Mouse (Mus musculus) thymus, postnatal 14 days (tissue): Measurements from ENCODE around the gene Ykt6.
"Not testable (repeated sequence)": the region's sequence is repeated elsewhere in the genome, so short reads cannot be mapped to it uniquely, and the experiment has no call there.

Experiments
- DNase-seq: peaks from one replicate; pipeline ENCODE4 v3.0.0; 2021

The Ykt6 gene

DNA sequence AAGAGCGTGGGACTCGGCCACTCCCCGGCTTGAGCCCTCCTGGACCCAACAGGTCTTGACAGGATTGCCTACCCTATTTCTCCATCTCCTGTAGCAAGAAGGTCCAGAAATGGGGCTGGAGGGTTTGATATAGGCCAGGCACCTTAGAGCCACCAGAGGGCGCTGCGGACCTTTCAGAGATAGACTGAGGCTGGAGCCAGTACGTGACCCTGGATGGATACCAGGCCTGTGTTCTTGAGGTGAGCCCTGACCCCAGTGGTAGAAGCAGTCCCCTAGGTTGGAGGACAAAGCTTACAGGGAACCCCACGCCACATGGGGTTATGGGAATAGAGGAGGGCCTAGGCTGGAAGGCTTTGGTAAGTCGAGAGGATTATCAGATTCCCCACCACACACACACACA lies 40.5 kb downstream of the Ykt6 start:
- DNase-seq = peak; percentile 88

DNA sequence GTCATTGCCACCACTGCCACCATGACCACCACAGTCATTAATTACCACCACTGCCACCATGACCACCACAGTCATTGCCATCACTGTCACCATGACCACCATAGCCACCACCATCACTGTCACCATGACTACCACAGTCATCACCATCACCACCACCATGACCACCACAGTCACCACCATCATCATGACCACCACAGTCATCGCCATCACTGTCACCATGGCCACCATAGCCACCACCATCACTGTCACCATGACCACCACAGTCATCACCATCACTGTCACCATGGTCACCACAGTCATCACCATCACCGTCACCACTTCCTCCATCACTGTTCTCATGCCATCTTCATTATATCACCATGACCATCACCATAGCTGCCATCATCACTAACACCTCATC lies 43.0 kb downstream of the Ykt6 start:
- DNase-seq = no peak

DNA sequence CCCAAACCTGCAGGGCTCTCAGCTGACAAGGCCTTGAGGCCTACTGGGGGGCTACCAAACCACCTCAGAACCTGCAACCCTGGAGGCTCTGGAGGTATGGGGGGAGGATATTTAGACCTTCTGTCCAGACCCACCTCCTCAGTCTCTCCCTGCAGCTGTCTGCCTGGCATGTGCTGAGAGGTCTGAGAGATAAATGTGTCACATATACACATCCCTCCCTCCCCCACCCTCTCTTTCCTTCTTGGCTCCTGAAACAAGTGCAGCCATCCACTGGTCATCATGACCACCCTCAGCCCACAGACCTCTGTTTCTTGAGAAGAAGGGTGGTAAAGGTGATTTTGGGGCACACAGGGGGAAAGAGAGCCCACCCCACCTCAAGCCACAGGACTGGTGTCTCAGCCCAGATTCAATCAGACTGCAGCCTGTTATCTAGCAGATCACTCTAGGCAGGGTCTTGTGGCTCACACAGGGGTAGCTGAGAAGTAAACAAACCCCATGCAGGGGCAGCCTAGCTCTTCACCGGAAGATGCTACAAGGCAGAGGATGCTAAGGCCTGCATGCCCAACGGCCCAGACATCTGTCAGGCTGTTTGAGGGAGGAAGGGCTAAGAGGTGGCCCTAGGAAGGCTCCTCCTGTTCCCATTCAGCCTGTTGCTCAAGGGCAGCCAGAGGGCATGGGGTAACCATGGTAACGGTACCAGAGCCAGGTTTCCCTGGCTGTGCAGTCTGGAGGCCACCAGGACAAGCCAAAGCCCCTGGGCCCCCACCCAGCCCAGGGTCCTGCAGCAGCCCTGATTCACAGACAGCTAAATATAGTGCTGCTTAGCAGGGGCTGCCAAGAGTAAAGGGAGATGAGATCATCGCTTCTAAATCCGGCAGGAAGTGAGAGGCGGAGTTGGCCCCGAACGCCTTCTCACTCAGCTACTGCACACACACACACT lies 44.6 kb downstream of the Ykt6 start:
- DNase-seq = peak; percentile 76

DNA sequence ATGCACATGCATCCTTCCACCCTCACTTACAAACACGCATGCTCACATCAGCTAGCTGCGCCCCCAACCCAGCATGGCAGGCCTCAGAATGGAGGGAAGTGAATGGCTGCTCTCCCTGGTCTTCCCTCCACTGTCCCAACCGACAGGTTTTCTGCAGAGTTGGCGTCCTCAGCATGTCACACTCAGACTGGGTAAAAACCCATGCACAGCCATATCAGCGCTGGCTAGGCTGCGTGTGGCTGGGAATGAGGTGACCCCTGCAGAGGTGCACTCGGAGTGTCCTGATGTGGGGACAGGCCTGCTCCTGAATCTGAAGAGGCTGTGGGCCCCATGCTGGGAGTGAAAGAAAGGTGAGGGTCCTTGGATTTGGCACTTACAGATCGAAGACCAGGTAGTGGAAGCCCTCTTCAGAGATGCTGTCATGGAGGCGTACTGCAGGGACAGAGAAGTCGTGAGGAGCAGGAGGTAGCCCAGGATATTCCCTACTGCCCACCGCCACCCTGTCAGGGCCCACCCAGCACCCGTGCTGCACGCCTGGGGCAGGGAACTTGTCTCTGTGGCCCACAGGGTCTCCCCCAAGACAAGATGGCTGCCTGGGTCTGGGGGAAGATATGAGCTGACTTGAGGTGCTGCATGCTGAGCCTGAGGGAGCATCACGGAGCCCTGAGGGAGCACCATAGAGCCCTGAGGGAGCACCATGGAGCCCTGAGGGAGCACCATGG lies 45.6 kb downstream of the Ykt6 start:
- peak; percentile 42 for DNase-seq

DNA sequence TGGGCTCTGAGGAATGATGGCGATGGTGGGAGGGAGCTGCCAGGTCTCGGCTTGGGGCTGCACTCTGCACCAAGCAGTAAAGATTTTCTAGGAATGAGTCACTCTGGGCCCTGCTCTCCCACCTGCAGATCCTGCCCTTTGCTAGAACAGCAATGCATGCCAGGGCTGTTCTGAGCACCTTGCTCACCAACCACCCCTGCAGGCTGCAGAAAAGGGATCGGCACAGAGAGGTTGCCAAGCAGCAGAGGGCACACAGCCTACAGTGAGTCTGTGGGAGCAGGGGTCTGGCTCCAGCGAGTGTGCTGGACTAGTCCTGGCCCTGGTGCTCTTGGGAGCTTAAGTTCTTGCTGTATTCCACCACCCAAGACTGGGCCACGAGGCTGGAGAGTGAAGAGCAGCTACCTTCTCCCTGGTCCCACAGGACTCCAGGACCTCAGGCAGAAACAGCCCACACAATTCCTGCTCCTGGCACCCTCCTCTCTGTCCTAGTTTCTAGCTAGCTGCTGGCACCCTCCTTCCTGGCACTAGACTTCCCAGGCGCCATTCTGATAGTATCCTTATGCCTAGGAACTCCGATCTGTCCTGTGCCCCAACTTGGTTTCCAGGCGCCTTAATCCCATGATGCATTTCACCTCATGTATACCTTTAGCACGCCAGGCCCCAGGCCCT lies 46.6 kb downstream of the Ykt6 start:
- no peak for DNase-seq

DNA sequence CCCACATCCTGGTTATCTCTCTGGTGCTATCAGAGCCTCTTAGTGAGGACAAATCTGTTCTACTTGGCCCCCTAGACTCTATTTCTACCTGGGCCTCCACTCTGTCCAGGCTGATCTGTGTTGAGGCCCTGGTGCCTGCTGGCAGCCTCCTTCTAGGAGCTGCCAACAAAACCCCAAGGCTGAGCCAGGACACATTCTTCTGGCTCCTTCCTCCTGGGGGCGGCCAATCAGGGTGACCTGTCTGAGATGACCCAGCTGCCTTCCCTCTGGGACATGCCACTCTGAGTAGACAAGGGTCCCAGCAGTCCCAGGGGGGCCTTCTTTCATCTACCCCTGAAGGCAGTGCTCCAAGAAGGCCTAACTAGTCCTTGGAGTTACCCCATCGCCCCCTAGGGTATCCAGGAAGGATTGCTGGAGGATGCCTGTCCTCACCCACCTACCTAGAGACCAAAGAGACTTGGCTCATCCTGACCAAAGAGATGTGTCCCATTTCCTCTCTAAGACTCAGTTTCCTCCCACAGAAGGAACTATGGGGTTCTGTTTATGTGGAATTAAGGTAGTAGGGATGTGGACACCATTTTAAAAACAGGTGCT lies 47.6 kb downstream of the Ykt6 start:
- DNase-seq = no peak

DNA sequence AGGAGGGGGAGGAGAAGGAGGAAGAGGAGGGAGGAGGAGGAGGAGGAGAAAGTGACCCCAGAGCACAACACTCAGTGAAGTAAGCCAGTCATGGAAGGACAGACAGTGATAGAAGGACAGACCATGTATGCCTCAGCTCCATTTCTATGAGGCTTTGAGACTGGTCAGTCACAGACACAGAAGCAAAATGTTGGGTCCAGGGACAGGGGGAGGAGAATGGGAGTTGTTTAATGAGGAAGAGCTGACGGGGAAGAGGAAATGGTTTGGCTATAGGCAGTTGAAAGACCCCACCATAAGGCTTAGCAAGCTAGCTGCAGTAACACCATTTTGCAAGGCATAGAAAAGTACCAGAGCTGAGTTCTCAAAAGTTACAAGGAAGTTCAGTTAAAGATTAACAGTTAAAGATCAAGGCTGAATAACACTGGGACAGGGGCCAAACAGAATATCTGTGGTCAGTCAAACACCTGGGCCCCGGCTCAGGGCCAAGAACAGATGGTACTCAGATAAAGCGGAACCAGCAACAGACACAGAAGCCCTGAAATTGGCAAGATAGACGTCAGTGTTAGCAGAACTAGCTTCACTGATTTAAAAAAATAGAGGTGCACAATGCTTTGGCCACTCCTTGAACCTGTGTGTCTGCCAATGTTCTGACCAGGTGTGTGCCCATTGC lies 50.0 kb downstream of the Ykt6 start:
- not testable (repeated sequence) for DNase-seq

DNA sequence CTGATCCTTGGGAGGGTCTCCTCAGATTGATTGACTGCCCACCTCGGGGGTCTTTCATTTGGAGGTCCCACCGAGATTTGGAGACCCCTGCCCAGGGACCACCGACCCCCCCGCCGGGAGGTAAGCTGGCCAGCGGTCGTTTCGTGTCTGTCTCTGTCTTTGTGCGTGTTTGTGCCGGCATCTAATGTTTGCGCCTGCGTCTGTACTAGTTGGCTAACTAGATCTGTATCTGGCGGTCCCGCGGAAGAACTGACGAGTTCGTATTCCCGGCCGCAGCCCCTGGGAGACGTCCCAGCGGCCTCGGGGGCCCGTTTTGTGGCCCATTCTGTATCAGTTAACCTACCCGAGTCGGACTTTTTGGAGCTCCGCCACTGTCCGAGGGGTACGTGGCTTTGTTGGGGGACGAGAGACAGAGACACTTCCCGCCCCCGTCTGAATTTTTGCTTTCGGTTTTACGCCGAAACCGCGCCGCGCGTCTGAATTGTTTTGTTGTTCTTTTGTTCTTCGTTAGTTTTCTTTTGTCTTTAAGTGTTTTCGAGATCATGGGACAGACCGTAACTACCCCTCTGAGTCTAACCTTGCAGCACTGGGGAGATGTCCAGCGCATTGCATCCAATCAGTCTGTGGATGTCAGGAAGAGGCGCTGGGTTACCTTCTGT lies 51.0 kb downstream of the Ykt6 start:
- DNase-seq = not testable (repeated sequence)

DNA sequence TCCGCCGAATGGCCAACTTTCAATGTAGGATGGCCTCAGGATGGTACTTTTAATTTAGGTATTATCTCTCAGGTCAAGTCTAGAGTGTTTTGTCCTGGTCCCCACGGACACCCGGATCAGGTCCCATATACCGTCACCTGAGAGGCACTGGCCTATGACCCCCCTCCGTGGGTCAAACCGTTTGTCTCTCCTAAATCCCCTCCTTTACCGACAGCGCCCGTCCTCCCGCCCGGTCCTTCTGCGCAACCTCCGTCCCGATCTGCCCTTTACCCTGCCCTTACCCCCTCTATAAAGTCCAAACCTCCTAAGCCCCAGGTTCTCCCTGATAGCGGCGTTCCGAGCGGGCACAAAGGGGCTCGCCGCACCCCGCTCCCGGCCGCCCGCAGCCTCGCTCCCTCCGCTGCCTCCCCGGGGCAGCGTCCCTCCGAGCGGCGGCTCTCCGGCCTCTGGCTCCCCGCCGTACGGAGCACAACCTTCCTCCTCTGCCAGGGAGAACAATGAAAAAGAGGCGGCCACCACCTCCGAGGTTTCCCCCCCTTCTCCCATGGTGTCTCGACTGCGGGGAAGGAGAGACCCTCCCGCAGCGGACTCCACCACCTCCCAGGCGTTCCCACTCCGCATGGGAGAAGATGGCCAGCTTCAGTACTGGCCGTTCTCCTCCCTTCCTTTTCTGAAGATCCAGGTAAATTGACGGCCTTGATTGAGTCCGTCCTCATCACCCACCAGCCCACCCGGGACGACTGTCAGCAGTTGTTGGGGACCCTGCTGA lies 51.7 kb downstream of the Ykt6 start:
- DNase-seq = not testable (repeated sequence)

DNA sequence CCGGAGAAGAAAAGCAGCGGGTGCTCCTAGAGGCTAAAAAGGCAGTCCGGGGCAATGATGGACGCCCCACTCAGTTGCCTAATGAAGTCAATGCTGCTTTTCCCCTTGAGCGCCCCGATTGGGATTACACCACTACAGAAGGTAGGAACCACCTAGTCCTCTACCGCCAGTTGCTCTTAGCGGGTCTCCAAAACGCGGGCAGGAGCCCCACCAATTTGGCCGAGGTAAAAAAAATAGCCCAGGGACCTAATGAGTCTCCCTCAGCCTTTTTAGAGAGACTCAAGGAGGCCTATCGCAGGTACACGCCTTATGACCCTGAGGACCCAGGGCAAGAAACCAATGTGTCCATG lies 52.3 kb downstream of the Ykt6 start:
- DNase-seq = not testable (repeated sequence)

DNA sequence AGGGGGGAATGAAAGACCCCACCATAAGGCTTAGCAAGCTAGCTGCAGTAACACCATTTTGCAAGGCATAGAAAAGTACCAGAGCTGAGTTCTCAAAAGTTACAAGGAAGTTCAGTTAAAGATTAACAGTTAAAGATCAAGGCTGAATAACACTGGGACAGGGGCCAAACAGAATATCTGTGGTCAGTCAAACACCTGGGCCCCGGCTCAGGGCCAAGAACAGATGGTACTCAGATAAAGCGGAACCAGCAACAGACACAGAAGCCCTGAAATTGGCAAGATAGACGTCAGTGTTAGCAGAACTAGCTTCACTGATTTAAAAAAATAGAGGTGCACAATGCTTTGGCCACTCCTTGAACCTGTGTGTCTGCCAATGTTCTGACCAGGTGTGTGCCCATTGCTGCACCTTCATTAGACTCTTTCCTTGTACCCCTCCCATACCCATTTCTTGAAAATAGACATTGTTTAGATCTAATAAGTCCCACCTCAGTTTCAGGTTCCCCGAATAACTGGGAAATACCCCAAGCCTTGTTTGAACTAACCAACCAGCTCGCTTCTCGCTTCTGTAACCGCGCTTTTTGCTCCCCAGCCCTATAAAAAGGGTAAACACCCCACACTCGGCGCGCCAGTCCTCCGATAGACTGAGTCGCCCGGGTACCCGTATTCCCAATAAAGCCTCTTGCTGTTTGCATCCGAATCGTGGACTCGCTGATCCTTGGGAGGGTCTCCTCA lies 55.4 kb downstream of the Ykt6 start:
- DNase-seq = not testable (repeated sequence)

DNA sequence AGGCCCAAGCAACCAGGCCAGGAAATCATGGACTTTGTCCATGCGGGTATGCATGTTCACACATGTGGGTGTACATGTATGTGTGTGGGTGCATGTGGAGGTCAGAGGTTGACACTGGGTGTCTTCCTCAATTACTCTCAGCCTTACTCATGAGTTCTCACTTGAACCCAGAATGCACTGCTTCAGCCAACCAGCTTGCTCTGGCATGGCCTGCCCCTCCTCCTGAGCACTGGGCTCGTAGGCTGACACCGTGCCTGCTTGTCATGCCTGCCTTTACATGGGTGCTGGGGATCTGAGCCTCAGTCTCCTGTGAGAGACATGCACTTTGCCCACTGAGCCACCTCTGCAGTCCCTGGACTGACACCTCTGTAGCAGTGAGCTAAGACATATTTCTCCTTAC lies 56.4 kb downstream of the Ykt6 start:
- DNase-seq = no peak

DNA sequence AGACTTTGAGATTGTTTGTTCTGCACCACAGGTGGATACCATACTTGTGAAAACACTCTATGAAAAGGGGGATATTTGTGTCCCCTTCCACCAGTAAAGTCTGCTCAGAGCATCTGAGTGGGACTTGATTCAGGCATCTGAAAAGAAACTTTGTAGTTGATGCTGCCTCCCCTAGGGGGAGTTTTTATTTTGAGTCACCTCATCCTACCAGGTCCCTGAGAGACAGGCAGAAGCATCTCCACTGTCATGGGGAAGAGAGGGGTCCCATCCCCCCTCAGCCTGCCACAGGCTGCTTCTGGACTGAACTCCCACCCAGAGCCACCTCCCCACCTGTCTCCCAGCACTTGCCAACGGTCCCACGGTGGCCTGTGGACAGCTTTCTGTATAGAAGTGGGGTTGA lies 57.9 kb downstream of the Ykt6 start:
- peak; percentile 67 for DNase-seq

DNA sequence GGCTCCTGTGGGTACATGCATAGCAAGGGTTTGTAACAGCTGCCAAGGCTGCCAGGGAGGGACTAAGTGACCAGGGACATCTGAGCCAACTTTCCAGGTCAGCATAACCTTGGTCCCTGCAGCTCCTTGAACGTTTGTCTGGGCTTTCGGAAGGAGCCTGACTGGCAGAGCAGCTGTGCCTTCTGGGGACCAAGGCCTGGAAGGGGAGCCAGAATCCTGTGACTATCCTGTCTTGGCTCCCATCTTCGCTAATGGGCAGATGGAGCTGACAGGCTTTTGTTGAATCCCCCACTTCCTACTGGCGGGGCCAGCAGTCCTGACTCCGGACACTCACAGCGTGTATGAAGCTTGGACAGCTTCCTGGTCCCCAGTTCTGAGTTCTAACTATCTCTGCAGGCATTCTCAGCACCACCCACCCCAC lies 59.5 kb downstream of the Ykt6 start:
- no peak for DNase-seq

DNA sequence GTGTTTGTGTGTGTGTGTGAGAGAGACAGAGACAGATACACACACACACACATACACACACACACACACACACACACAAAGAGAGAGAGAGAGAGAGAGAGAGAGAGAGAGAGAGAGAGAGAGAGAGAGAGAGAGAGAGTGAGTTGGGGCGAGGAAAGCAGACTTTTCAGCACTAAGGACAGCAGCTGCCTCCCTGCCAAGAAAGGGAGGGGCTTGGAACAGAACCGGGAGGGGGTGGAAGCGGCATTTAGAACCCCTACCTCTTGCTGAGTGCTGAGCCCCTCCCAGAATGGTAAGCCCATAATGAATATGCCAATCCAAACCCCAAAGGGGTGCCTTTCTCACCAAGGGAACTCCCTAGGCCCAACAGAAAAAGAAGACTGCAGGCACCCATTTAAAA lies 60.9 kb downstream of the Ykt6 start:
- peak; percentile 66 for DNase-seq

DNA sequence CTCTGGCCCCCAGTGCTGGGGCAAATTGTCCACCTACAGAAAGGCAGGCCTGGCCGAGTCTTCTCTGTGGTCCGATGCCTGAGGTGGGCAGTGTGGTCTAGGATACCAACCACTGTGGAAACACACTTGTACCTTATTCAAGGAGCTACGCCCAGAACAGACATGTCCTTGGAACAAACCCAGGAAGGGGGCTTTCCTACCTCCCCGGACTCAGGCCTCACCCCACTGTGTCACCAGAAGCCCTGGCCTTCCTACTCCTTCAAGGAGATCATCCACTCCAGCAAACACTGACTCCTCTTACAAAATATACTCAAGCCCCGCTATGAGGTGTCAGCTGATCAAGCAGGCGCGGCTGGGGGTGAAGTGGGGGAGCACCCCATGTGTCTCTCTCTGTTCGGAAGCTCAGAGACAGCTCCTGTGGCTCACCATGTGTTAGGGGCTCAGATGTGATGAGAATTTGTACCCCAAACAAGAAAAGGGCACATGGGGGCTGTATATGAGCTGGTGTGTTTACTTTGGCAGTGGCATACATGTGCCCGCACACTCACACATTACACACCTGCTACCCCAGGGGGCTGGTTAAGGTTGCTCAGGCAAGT lies 61.4 kb downstream of the Ykt6 start:
- peak; percentile 51 for DNase-seq
